Mouse (Mus musculus) yolk sac, embryonic 10.5 days (tissue): ENCODE measurements around the gene Gm13272.
"Not testable (repeated sequence)": the region's sequence is repeated elsewhere in the genome, so short reads cannot be mapped to it uniquely, and the experiment has no call there.

Source experiments
- DNase-seq: peaks from one replicate; pipeline ENCODE4 v3.0.0-alpha.2; 2017; ENCODE audit warnings: low spot score

Gene Gm13272

DNA sequence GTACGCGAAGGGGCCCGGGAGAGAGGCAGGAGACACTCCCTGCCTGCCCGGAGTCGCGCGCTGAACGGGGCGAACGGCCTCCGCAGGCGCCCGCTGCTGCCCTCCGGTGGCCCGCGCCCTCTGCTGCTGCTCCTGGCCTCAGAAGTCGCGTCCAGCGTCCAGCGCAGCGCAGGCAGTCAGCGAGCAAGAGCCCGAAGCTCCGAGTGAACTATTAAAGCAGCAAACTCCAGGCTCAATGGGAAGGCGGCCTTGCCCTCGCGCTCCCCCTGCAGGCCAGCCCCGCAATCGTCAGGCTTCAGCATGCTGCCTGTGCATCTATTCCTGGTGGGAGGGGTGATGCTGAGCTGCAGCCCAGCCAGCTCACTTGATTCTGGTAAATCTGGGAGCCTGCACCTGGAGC, at the start of gene Gm13272:
Gm13272 (plus strand) TSS at position 301 of the 400 bp plus-strand sequence.
- not testable (repeated sequence) for DNase-seq

DNA sequence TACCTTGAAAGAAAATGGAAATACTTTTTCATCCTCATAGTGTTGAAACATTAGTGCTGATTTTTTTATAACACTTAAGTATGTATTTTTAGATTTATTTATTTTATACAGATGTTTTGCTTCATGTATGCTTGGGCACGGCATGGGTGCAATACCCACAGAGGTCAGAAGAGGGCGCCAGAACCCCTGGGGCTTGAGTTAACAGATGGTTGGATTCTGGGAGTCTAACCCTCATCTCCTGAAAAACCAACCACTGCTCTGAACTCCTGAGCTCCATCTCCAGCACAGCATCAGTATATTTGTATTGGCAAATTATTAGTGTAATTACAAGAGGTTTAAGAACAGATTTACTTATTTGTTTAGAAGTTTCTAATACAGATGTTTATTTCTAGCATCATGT, 41.2 kb upstream of the Gm13272 start:
- no peak for DNase-seq

- DNase-seq, result no peak
Measured at GRCm38 (mm10) chr4:88739036-88739435, 40.6 kb upstream of the Gm13272 start.

DNA sequence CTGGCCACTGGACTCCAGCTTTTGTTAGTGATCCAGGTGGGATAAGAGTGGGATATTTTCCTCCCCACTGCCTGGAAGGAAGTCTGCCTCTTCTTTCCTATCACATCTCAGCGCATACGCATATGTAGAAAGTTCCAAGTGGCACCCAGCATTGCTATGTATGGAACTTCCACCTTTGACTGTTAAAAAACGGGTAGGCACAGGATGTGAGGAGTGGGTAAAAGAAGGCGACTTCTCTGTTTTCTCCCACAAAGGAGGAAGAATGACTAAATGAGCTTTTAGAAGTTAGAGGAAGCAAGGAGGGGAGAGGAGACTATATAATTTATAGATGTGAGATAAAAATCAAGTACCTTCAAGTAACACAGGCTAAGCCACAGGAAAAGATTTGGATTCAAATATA, 38.2 kb upstream of the Gm13272 start:
- no peak for DNase-seq

GRCm38 (mm10) chr4:88742771-88743371, 36.8 kb upstream of the Gm13272 start:
- DNase-seq, result no peak

GRCm38 (mm10) chr4:88744207-88744606, 35.4 kb upstream of the Gm13272 start:
- DNase-seq, result no peak

DNA sequence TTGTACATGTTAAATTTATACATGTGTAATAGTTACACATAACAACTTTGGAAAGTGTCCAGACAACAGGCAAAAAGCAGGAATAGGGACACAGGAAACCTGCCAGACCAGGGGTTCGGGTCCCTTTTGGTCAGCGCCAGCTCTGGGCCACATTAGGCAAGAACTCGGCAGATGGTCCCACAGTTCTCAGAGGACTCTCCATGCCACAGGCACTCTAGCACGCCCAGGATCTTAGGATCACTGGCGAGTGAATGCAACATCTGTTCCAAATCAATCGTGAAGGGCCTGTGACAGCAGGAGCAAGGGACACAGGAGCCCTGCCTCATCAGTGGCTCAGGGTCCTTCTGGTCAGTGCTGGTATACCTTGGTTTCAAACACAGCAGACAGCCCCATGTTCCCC, 29.7 kb upstream of the Gm13272 start:
- DNase-seq, result no peak

GRCm38 (mm10) chr4:88754818-88755340, 24.8 kb upstream of the Gm13272 start, which contains the start of gene Gm13271:
Gm13271 (plus strand) TSS chr4:88754868.
- DNase-seq, result not testable (repeated sequence)

DNA sequence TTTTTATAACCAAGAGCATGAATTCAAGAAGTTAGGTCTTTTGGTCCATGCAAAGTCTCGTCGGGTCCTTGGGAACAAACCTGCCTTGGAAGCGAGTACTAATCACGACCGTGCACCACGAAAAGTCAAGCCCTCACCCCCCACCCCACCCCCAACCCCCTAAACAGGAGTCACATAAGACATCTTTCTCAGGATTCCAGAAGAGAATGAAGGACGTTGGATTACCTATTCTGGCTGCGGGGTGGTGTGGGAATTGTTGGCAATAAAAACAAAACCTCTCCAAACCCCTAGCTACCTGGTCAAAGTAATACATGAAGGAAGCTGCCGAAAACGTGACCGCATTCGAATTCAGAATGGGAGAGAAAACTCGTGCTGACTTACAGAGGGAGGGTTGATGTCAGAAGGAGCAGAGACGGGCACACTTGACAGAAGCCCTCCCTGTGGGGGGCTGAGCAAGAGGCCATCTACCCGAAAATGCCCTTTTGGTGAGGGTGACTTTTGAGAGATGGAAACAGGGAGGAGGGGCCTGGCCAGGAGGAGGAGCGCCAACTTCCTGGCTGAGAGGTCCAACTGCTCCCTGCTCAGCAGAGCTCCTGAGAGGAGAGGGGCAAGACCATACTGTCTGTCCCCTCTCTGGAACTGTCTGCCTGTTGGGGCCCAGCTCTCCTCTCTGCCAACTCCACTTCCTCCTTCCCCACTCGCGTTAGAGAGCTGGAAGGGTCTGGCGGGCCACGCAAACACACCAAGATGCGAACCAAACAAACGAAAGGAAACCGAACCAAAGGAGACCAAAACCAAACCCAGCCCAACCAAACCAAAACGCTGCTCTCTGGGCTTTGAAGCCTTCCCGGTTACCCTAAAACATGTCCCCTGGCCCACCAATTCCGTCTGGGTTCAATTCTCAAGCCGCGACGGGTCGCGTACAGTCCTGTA, 22.8 kb upstream of the Gm13272 start:
- peak; percentile 32 for DNase-seq

DNA sequence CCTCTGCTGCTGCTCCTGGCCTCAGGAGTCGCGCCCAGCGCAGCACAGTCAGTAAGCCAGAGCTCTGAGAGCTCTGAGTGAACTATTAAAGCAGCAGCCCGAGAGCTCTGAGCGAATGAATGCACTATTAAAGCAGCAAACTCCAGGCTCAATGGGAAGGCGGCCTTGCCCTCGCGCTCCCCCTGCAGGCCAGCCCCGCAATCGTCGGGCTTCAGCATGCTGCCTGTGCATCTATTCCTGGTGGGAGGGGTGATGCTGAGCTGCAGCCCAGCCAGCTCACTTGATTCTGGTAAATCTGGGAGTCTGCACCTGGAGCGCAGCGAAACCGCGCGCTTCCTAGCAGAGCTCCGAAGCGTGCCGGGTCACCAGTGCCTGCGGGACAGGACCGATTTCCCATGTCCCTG, 22.0 kb upstream of the Gm13272 start:
- DNase-seq, result peak; percentile 86

GRCm38 (mm10) chr4:88758751-88759150, 20.9 kb upstream of the Gm13272 start:
- DNase-seq, result not testable (repeated sequence)

DNA sequence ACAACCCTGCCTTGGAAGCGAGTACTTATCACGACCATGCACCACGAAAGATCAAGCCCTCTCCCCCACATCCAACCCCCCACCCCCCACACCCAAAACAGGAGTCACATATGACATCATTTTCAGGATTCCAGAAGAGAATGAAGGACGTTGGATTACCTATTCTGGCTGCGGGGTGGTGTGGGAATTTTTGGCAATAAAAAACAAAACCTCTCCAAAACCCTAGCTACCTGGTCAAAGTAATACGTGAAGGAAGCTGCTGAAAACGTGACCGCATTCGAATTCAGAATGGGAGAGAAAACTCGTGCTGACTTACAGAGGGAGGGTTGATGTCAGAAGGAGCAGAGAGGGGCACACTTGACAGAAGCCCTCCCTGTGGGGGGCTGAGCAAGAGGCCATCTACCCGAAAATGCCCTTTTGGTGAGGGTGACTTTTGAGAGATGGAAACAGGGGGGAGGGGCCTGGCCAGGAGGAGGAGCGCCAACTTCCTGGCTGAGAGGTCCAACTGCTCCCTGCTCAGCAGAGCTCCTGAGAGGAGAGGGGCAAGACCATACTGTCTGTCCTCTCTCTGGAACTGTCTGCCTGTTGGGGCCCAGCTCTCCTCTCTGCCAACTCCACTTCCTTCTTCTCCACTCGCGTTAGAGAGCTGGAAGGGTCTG, 19.9 kb upstream of the Gm13272 start, which contains the start of gene Gm13283:
Gm13283 (plus strand) TSS at position 510 of the 659 bp plus-strand sequence.
- DNase-seq, result not testable (repeated sequence)

- DNase-seq, result peak; percentile 64
Measured at GRCm38 (mm10) chr4:88760431-88760830, 19.2 kb upstream of the Gm13272 start.

DNA sequence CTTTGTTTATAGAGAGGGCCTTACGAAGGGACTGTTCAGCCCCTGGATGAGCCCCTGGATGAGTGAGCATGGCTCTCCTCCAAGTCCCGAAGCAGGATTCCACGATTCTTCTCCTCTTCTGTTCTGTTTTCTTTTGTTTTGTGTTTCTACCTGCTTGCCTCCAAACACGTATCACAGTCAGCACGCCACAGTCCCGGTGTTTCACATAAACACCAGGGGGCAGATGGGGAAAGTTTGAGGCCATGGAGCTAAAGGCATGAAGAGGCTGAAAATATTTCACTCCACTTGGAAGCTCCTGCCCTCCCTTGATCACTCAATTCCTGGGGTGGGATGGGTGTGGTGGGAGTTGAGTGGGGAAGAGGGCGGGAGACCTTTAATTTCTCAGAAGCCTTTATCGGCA, 17.9 kb upstream of the Gm13272 start:
- DNase-seq, result not testable (repeated sequence)

DNA sequence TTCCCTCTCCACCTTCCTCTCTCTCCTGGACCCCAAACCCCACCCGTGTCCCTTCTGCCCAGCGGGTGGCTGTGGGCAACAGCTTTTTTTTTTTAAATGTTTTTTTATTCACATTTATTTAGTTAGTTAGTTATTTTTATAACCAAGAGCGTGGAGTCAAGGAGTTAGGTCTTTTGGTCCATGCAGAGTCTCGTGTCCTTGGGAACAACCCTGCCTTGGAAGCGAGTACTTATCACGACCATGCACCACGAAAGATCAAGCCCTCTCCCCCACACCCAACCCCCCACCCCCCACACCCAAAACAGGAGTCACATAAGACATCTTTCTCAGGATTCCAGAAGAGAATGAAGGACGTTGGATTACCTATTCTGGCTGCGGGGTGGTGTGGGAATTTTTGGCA, 17.3 kb upstream of the Gm13272 start:
- not testable (repeated sequence) for DNase-seq

DNA sequence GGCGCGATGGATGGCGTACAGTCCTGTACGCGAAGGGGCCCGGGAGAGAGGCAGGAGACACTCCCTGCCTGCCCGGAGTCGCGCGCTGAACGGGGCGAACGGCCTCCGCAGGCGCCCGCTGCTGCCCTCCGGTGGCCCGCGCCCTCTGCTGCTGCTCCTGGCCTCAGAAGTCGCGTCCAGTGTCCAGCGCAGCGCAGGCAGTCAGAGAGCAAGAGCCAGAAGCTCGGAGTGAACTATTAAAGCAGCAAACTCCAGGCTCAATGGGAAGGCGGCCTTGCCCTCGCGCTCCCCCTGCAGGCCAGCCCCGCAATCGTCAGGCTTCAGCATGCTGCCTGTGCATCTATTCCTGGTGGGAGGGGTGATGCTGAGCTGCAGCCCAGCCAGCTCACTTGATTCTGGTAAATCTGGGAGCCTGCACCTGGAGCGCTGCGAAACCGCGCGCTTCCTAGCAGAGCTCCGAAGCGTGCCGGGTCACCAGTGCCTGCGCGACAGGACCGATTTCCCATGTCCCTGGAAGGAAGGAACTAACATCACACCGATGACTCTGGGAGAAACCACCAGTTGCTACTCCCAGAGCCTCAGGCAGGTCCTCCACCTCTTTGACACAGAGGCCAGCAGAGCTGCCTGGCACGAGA, 16.1 kb upstream of the Gm13272 start:
- peak; percentile 74 for DNase-seq

GRCm38 (mm10) chr4:88773534-88773933, 6.1 kb upstream of the Gm13272 start, which contains the start of gene Gm13290:
Gm13290 (plus strand) TSS chr4:88773834.
- DNase-seq, result not testable (repeated sequence)

DNA sequence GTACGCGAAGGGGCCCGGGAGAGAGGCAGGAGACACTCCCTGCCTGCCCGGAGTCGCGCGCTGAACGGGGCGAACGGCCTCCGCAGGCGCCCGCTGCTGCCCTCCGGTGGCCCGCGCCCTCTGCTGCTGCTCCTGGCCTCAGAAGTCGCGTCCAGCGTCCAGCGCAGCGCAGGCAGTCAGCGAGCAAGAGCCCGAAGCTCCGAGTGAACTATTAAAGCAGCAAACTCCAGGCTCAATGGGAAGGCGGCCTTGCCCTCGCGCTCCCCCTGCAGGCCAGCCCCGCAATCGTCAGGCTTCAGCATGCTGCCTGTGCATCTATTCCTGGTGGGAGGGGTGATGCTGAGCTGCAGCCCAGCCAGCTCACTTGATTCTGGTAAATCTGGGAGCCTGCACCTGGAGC, 3.0 kb upstream of the Gm13272 start, which contains the start of gene Gm13289:
Gm13289 (plus strand) TSS at position 301 of the 400 bp plus-strand sequence.
- DNase-seq, result not testable (repeated sequence)

- DNase-seq, result not testable (repeated sequence)
Measured at GRCm38 (mm10) chr4:88780320-88780719, 670 bp downstream of the Gm13272 start.

DNA sequence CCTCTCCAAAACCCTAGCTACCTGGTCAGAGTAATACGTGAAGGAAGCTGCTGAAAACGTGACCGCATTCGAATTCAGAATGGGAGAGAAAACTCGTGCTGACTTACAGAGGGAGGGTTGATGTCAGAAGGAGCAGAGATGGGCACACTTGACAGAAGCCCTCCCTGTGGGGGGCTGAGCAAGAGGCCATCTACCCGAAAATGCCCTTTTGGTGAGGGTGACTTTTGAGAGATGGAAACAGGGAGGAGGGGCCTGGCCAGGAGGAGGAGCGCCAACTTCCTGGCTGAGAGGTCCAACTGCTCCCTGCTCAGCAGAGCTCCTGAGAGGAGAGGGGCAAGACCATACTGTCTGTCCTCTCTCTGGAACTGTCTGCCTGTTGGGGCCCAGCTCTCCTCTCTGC, 2.2 kb downstream of the Gm13272 start, which contains the start of gene Ifnz:
Ifnz (plus strand) TSS at position 301 of the 400 bp plus-strand sequence.
- not testable (repeated sequence) for DNase-seq

DNA sequence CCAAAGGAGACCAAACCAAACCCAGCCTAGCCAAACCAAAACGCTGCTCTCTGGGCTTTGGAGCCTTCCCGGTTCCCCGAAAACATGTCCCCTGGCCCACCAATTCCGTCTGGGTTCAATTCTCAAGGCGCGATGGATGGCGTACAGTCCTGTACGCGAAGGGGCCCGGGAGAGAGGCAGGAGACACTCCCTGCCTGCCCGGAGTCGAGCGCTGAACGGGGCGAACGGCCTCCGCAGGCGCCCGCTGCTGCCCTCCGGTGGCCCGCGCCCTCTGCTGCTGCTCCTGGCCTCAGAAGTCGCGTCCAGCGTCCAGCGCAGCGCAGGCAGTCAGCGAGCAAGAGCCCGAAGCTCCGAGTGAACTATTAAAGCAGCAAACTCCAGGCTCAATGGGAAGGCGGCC, 2.7 kb downstream of the Gm13272 start:
- DNase-seq, result not testable (repeated sequence)
